Mouse (Mus musculus): ENCODE results near the gene Spo11.

- TF ChIP-seq CTCF (IDR thresholded peaks at IDR 0.05; ENCODE audit: low read depth) (no peak), EP300 (IDR thresholded peaks at IDR 0.05; ENCODE audit: low read depth) (no peak)
Observed at GRCm38 (mm10) chr2:173022056-173022681, 44.7 kb downstream of the Spo11 start.
